Mouse (Mus musculus): ENCODE measurements at regions not wholly inside any gene's neighbourhood (a gene's known extent, or its start where the extent isn't known, plus 50 kb on each side); places are given as distances from the start of the nearest gene placed in this dataset.

GRCm38 (mm10) chr14:61980581-61980980, 311.8 kb upstream of the Rnaseh2b start:
- TF ChIP-seq GATA1 (IDR thresholded peaks at IDR 0.05; ENCODE audit: borderline replicate concordance, low read length) (no peak), FLI1 (IDR thresholded peaks at IDR 0.05; ENCODE audit: low read length) (no peak)

Measured in megakaryocyte, embryonic 14.5 days (primary cell).